Mouse (Mus musculus): ENCODE measurements at regions not wholly inside any gene's neighbourhood (a gene's known extent, or its start where the extent isn't known, plus 50 kb on each side); places are given as distances from the start of the nearest gene placed in this dataset.
"Not testable (repeated sequence)": the region's sequence is repeated elsewhere in the genome, so short reads cannot be mapped to it uniquely, and the experiment has no call there.

DNA sequence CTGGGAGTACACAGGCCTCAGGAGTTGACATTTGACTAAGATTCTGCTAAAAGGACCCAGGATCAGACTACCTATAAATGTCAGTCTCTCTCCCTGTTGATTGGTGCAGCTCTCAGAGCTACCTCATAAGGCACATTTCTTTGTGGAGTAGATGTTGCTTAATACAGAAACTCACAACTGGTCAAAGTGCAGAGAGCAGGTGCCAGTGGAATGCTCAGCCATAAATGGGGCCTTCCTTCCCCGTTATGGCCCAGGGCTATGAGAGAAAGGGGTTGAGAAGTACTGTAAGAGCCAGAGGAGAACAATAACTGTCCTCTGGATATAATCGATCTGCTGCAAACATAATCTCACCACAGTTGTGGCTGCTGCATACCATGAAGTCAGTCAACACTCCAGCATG is 290.7 kb downstream of the Nkx6-1 start:
- H3K27ac ChIP-seq (replicated peaks; ENCODE audit: low read depth, low read length): no peak overlapping the region
- no peaks in the 10 kb centered on the region for H3K4me1 ChIP-seq (ENCODE audit: control insufficient read depth, insufficient read depth, insufficient read length, low read length)
- H3K4me3 ChIP-seq (ENCODE audit: insufficient read depth, low read depth, low read length): no peak overlapping the region

DNA sequence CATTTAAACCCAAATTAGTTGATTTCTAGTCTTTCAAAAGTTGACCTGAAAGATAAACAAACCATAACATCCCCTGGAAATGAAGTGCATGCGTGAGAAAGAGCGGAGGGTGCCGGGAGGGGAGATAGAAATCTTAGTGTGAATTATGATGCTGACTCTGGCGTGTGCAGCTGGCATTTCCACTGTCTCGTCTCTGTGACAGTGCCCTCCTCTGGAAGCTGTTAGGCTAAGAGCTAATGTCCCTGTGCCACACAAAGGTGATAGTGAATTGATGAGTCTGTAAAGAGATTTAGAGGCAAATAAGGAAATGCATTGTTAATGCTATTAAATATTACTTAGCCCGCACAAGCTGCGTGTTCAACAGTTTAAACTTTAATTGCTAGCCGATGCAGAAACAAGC is 292.6 kb downstream of the Nkx6-1 start:
- H3K4me3 ChIP-seq (ENCODE audit: insufficient read depth, low read depth, low read length): no peak overlapping the region
- no peaks in the 10 kb centered on the region for H3K4me1 ChIP-seq (ENCODE audit: control insufficient read depth, insufficient read depth, insufficient read length, low read length)
- no peak overlapping the region for H3K27ac ChIP-seq (replicated peaks; ENCODE audit: low read depth, low read length)

DNA sequence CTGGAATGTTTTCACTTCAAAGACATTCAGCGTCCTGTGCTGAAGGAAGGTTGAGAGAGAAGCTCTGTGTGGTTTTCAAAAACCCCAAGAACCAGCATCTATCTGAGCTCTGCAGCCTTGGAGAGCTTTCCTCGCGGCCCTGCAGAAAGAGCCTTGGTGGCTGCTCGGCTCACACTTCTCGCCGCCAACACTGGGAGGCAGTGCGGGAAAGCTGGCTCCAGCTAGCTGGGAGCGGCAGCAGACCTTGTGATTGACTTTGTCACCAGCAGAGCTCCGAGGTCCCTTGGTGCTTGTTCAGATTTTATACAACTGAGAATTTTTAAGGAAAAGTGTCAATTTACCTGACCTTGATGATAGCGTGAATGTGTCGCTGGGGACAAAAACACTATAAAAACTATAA is 299.4 kb downstream of the Nkx6-1 start:
- no peaks in the 10 kb centered on the region for H3K4me1 ChIP-seq (ENCODE audit: control insufficient read depth, insufficient read depth, insufficient read length, low read length)
- no peak overlapping the region for H3K27ac ChIP-seq (replicated peaks; ENCODE audit: low read depth, low read length)
- H3K4me3 ChIP-seq (ENCODE audit: insufficient read depth, low read depth, low read length): no peak overlapping the region

DNA sequence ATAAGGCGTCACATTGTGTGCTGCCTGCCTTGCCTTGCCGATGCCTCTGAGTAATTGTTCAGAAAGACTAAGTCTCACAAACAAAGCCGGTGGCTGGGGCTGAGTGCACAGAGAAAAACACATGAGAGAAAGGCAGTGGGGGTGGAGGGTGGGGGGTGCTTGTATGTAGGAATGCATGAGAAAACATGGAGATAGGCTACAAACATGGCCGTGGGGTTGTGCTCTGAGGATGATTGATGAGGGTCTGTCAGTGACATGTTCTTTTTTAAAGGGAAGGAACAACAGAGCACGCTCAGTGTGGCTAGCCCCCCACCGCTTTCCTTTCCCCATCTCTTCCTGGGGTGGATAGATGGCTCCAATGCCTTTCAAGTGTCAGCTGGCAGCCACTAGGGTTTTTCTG is 304.8 kb downstream of the Nkx6-1 start:
- Histone ChIP-seq H3K27ac (replicated peaks; ENCODE audit: low read depth, low read length) (no peak overlapping the region), H3K4me1 (ENCODE audit: control insufficient read depth, insufficient read depth, insufficient read length, low read length) (no peaks in the 10 kb centered on the region), H3K4me3 (ENCODE audit: insufficient read depth, low read depth, low read length) (no peak overlapping the region)

DNA sequence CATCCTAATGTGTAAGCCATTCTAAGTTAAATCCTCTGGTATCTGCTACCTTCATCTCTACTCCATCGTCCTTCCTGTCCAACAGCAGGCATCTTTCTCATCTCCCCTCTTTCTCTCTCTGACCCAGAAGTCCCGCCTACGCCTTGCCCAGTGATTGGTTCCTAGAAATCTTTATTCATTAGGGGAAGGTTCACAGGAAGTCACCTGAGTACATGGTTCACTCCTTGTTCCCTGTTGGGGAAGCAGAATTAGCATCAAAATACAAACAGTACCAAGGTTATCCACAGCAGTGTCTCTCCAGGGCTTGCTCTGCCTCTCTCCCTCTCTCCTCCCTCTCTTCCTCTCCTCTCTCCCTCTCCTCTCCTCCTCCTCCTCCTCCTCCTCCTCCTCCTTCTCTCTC is 319.4 kb downstream of the Nkx6-1 start:
- Histone ChIP-seq H3K4me1 (ENCODE audit: control insufficient read depth, insufficient read depth, insufficient read length, low read length) (no peaks in the 10 kb centered on the region), H3K27ac (replicated peaks; ENCODE audit: low read depth, low read length) (no peak overlapping the region), H3K4me3 (ENCODE audit: insufficient read depth, low read depth, low read length) (no peak overlapping the region)

DNA sequence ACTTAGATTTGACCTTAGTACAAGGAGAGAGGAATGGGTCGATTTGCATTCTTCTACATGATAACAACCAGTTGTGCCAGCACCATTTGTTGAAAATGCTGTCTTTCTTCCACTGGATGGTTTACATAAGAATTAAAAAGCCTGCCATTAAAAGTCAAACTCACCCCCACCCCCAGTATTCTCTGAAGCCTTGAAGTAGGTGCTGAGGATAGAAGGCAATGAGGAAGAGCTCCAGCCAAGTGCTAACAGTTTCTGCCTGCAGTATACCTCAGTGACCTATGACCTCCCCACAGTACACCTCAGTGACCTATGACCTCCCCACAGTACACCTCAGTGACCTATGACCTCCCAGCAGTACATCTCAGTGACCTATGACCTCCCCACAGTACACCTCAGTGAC is 328.4 kb downstream of the Nkx6-1 start:
- not testable (repeated sequence) for H3K4me3 ChIP-seq (ENCODE audit: insufficient read depth, low read depth, low read length); H3K27ac ChIP-seq (replicated peaks; ENCODE audit: low read depth, low read length); H3K4me1 ChIP-seq (ENCODE audit: control insufficient read depth, insufficient read depth, insufficient read length, low read length)

DNA sequence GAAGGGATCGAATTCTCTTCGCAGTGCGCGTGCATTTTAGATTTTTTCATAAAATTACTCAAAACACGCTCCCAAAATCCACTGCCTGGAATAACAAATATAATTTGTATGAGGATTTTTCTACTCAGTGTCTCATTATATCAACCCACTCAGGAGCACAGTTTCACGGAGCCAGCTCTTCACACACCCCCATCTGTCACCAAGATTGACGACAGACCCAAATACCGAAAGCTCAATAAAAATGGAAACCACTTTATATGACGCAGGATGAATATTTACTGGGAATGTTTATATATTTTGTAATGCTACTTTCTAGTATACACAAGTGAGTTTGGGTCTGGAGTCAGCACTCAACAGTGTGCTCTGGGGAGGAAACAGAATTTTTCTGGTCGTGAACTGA is 333.0 kb downstream of the Nkx6-1 start:
- Histone ChIP-seq H3K27ac (replicated peaks; ENCODE audit: low read depth, low read length) (no peak overlapping the region), H3K4me1 (ENCODE audit: control insufficient read depth, insufficient read depth, insufficient read length, low read length) (no peaks in the 10 kb centered on the region), H3K4me3 (ENCODE audit: insufficient read depth, low read depth, low read length) (no peak overlapping the region)

DNA sequence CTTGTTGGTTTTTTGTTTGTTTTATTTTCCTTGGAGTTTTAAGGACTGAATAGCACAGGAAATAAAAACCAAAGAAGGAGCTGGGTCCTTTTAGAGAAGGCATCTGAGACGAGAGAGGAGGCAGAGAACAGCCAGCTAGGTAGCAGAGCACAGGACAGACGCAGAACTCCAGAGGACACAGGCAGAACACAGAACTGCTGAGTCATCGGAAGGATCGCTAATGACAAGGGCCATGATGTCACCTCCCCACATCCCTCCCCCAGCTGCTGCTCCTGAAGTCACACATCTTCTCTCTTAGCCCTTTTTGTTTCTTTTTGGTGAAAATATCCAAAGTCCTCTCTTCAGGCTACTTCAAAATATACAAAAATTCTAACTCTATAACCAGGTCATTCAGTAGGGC is 338.7 kb downstream of the Nkx6-1 start:
- Histone ChIP-seq H3K27ac (replicated peaks; ENCODE audit: low read depth, low read length) (no peak overlapping the region), H3K4me3 (ENCODE audit: insufficient read depth, low read depth, low read length) (no peak overlapping the region)

DNA sequence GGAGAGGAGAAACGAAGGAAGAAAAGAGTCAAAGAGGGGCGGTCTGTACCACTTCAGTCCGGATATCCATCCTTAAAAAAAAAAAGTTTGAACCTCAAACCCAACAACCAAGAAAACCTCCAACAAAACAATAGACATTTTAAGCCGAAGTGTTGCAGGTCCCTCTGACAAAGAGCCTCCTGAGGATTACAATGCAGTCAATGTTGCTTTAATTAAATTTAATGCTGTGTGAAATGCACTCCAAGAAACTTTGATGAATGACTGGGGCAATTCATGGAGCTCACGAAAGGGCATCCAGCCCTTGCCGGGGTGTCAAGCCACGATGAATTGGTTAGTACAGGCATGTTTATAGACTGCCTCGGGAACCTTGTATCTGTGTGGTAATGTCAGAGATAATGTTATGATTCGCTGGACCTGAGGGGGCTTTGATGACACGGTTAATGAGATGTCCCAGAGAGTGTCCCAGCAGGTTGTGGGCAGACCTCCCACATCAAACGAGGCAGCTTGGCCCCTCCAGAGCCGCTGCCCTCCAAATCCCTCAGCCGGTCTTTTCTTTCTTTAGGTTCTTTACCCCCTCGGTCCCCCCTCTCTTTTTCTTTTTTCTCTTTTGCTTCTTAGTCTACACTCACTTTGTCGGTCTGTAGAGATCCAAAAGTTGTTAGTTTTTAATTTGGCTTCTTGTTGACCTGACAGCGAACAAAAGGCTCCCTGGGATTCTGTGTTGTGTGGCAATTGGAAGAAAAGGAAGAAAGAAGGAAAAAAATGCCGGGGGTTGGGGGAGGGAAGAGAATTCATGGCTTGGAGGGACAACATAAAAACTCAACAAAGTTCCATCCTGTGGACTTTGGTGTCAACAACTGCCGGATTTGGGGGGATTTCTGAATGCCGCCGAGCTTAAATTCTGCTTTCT is 341.5 kb downstream of the Nkx6-1 start:
- Histone ChIP-seq H3K4me1 (ENCODE audit: control insufficient read depth, insufficient read depth, insufficient read length, low read length) (no peaks in the 10 kb centered on the region), H3K27ac (replicated peaks; ENCODE audit: low read depth, low read length) (no peak overlapping the region), H3K4me3 (ENCODE audit: insufficient read depth, low read depth, low read length) (no peak overlapping the region)

More for the DNA sequence above, 338.7 kb downstream of the Nkx6-1 start:
- no peaks in the 10 kb centered on the region for H3K4me1 ChIP-seq (ENCODE audit: control insufficient read depth, insufficient read depth, insufficient read length, low read length)

DNA sequence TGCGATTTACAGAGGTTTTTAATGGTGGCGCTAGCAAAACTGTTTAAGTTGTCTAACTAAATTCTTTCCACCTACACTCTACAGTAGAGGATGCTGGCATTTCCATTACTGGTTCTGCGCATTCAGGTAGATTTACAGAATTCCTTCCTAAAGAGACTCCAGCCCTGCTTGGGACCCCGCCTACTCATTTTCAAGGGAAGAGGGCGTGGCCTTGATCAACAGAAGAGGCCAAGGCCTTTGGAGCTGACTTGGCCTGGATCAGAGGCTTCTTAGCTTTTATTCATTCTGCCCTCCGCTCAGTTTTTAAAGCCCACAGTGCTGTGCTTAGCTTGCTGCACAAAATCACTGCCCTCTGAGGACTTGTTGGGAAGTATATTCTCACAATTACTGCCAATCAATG is 364.8 kb downstream of the Nkx6-1 start:
- Histone ChIP-seq H3K27ac (replicated peaks; ENCODE audit: low read depth, low read length) (no peak overlapping the region), H3K4me3 (ENCODE audit: insufficient read depth, low read depth, low read length) (no peak overlapping the region), H3K4me1 (ENCODE audit: control insufficient read depth, insufficient read depth, insufficient read length, low read length) (no peaks in the 10 kb centered on the region)

DNA sequence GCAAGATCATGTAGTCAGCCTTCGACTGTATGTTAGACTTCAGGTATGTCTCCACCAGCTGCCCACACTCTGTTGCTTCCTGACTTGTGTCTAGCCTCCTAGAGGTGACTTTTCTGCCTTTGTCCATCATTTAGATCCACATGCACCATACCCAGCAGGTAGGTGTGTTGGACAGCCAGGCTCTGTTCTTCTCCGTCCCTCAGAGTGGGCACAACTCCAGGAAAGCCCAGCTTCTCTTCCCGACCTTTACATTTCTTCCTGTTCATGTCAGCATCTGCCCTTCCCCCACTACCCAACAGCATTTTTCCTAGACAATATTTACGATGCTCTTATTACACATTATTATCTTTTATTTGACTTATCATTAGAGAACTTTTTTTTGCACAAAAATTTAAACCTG is 366.4 kb downstream of the Nkx6-1 start:
- Histone ChIP-seq H3K27ac (replicated peaks; ENCODE audit: low read depth, low read length) (no peak overlapping the region), H3K4me1 (ENCODE audit: control insufficient read depth, insufficient read depth, insufficient read length, low read length) (no peaks in the 10 kb centered on the region), H3K4me3 (ENCODE audit: insufficient read depth, low read depth, low read length) (no peak overlapping the region)

DNA sequence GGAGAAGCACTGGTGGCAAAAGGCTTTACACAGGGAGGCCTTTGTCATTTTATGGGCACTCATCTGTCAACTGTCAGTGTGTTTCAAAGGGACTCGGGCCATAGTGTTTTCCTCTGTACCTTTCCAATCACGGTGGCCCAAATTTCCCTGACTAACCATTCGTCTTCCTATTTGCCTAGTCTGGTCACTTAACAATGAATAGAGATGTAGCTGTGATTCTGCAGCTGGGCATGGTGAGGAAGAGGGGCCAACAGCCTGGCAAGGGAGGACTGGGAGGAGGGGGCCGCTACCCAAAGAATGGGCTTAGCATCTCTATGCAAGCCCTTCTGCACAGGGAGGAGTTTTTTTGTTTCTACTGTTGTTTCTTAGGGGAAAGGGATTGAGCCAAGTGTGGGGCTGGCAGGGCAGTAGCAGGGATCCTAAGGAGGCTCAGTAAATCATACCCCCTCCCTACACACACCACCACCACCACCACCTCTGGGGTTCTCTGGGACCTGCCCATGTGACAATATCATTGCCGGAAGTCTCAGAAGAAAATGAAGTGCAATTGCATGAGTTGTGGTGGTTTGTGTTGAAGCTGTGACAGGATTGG is 367.2 kb downstream of the Nkx6-1 start:
- Histone ChIP-seq H3K27ac (replicated peaks; ENCODE audit: low read depth, low read length) (no peak overlapping the region), H3K4me1 (ENCODE audit: control insufficient read depth, insufficient read depth, insufficient read length, low read length) (no peaks in the 10 kb centered on the region), H3K4me3 (ENCODE audit: insufficient read depth, low read depth, low read length) (no peak overlapping the region)

DNA sequence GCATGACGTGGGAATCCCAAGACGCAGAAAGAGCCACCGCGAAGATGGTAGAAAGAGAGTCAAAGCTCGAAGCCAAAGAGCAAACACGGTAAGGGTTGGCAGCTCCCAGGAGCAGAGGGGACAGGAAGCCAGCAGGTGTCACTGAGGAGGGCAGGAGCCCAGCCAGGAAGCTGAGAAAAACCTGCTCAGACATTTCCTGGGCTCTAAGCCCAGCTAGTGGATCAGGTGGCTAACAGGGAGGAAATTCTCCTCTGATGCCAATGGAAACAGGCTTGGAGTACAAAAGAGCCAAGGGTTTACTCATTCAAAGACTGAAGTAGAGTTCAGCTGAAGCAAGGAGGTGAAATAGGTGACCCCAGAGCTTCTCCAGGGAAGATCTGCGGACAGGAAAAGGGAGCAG is 368.9 kb downstream of the Nkx6-1 start:
- H3K4me3 ChIP-seq (ENCODE audit: insufficient read depth, low read depth, low read length): no peak overlapping the region
- H3K27ac ChIP-seq (replicated peaks; ENCODE audit: low read depth, low read length): no peak overlapping the region
- no peaks in the 10 kb centered on the region for H3K4me1 ChIP-seq (ENCODE audit: control insufficient read depth, insufficient read depth, insufficient read length, low read length)

DNA sequence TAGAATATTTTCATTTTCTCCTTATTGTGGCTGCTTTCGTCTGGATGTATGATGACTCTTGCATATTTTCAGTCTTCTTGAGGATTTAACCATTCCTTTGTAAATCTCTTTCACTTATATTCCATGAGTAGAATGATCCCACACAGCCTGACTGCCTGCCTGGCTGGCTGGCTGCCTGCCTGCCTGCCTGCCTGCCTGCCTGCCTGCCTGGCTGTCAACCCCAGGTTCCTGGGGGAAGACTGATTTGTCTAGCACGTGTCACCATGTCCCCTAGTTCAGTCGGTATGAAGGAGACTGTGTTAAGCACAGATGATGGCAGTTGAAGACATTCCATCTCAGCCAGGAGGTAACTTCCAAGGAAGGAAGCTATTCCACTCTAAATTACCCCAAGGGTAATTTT is 370.8 kb downstream of the Nkx6-1 start:
- Histone ChIP-seq H3K4me1 (ENCODE audit: control insufficient read depth, insufficient read depth, insufficient read length, low read length) (no peaks in the 10 kb centered on the region), H3K27ac (replicated peaks; ENCODE audit: low read depth, low read length) (no peak overlapping the region), H3K4me3 (ENCODE audit: insufficient read depth, low read depth, low read length) (no peak overlapping the region)

DNA sequence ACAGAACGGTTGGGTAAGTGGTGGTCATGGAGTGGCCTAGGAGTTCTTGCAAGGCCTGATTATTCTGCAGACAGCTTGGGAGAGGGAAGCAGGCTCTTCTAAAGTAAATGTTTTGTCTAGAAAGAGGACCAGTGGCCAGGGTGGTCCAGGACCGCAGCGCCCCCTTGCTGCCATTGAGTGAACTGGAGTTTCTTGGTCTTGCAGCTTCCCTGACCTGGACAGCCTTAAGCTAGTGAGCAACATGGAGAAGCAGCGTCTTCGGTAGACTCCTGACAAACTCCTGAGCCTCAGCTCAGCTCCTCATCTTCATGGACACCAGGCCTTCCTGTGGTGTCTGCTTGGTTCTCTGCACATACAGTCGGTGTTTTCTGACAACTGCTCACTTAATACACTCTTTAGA is 376.4 kb downstream of the Nkx6-1 start:
- H3K4me1 ChIP-seq (ENCODE audit: control insufficient read depth, insufficient read depth, insufficient read length, low read length): no peaks in the 10 kb centered on the region
- H3K27ac ChIP-seq (replicated peaks; ENCODE audit: low read depth, low read length): no peak overlapping the region

DNA sequence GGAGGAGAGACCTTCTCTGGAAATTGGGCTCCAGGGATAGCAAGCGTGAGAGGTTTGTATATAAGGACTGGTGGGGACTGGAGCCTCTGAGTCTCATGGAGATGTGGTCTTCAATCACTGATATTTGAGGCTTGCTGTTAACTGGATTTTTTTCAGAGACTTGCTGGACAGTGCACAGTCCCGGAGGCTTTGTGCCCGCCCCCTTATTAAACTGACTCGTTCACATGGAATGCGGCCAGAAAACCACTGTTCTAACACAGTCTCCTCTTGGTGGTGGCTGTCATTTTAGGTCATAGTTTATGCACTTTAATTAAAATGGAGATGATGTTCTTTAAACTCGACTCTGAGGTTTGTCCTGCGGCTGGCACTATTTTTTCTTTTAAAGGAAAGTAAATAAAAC is 378.9 kb downstream of the Nkx6-1 start:
- Histone ChIP-seq H3K27ac (replicated peaks; ENCODE audit: low read depth, low read length) (no peak overlapping the region), H3K4me1 (ENCODE audit: control insufficient read depth, insufficient read depth, insufficient read length, low read length) (no peaks in the 10 kb centered on the region), H3K4me3 (ENCODE audit: insufficient read depth, low read depth, low read length) (no peak overlapping the region)

More for the DNA sequence above, 376.4 kb downstream of the Nkx6-1 start:
- H3K4me3 ChIP-seq (ENCODE audit: insufficient read depth, low read depth, low read length): no peak overlapping the region
